Mouse (Mus musculus) lung, adult 18-20 months (tissue): ENCODE results near the gene Zbtb21.
"Not testable (repeated sequence)": the region's sequence is repeated elsewhere in the genome, so short reads cannot be mapped to it uniquely, and the experiment has no call there.

Experiments used
- DNase-seq, 2 experiments: peaks; one replicate each; pipeline ENCODE4 v3.0.0; 2022; ENCODE audit warnings: mixed read lengths in 2 of 2

Zbtb21 gene

DNA sequence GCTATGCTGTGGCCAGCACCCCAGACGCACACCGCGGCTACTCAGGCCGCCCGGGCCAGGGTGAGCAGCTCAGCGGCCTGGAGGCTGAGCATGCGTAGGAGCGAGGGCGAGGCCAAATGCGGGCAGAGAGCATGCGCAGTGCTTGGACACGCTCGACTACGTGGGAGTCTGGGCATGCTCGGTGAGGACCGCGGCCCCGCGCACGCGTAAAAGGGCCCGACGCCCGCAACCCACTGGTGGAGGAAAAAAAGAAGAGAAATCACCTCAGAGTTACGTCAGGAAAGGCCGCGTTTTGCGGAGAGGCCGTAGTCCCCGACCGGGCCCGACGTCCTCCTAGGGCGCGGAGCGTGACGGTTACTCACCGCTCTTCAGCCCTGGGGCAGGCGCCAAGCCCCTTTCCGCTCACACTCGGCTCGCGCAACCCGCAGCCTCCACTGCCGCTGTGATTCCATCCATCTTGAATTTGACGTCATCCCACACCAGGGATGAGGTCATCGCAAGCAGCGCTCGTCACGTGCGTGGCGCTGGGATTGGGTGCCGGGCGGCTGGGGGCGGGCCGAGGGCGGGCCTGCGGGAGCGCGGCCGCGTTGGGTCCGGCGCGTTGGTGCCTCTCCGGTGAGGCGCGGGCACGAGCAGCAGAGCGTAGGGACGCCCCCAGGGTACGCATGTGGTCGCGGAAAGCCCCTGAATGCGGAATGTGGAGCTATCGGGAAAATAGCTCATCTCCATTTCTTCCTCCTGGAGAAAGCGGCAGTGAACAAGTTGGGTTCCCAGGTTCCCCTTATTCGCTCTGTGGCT is at the start of gene Zbtb21, which contains the start of gene C2cd2:
Gene Zbtb21, minus strand, starts transcription at position 472 of the 798 bp plus-strand sequence.
Gene C2cd2, minus strand, starts transcription at position 448 of the 798 bp plus-strand sequence.
- DNase-seq: peak; percentile 96 to 97

DNA sequence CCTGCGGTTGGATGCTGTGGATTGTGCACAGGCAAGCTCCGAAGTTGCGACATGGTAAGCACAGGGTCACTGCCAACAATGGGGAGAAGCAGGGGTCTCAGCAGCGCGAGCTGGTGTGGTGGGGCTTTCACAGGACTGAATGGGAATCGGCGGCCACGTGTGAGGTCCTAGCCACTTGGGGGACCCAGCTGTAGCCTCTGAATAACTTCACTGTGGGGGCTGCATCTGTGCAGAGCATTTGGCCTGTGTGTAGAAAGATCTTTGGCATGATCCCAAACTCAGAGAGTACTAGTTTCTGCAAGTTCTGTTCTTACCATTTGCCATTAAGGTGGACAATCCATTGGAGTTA is 34.9 kb upstream of the Zbtb21 start:
- not testable (repeated sequence) for DNase-seq

DNA sequence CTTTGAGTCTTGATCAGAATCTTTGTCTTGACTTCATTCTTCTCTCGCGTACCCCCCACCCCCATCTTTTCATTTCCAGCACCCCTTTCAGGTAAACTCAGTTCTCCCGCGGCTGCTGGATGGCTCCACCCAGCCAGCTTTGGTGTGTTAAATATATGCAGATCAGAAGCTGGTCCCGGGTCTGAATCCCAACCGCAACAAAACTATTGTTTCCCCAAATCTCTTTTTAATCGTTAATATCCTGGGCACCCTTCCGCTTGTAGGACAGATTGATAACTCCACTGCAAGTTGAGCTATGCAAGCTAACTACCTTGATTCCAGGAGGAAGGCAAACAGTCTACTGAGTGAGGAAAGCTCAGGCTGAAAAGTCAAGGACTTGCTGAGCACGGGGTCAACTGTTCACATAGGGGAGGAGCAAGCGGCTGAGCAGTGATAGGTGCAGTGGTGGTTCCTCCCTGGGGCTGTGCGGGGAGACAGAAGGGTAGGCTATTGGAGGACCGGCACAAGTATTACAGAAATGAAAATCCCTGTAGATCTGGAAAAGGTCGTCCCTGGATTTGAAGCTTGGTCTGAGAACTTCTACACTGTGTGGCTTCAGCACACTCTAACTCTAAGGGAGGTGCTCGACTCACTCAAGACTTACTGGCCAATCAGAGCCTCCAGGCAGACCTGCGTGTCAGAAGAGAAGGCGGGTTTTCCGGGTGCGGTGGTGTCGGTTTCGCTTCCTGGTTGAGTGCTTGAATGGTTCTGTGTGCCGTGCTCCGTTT is 34.4 kb upstream of the Zbtb21 start, which contains the start of gene B230307C23Rik:
Gene B230307C23Rik, plus strand, starts transcription at position 700 of the 767 bp plus-strand sequence.
- DNase-seq: peak; percentile 91 to 93

DNA sequence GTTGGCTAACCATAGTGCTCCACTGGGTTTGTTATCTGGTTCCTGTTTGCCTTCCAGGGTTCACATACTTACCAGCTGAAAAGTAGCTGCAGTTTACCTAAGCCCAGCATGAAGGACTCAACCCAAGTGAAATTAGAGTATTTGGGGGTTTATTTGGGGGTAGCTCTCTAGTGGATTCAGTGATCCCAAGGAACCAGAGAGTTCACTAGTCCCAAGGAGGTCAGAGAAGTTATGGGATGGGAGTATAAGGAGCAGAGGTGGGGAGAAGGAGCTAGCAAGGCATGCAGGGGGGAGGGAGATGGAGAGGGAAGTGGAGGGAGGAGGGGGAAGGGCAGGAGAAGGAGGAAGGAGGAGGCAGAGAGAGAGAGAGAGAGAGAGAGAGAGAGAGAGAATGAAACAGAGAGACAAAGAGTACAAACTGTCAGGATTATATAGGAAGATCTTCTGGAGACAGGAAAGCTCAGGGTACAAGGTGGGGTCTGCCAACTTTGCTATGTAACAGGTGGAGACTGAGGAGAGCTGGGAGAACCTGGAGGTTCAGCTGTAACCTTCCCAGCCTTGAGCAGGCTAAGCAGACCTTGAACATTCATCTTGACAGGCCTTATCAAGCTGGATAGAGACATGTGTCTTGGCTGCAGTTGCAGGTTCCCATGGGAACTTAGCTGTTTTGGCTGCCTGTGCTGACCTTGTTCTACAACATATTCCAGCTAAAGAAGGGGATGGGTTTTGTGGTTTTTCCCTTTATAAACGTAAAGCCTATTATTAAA is 33.6 kb upstream of the Zbtb21 start:
- peak; percentile 25 to 37 for DNase-seq

DNA sequence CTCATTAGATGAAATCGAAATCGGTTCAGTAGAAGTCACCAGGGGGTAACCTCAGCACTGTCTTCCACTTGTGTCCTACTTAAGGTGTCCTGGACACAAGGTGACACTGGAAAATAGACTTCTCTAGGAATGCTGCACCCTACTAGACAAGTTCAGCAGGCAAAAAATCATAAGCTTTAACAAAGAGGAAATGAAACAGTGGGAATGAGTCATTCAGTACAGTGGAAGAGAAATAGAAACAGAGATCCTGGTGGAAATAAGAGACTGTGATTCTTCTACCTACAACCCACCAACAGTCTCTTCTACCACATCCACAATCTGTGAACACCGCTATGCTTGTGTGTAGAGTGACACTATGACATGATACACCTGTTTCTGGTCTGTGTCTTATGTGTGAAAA is 30.1 kb upstream of the Zbtb21 start:
- DNase-seq: not testable (repeated sequence)

DNA sequence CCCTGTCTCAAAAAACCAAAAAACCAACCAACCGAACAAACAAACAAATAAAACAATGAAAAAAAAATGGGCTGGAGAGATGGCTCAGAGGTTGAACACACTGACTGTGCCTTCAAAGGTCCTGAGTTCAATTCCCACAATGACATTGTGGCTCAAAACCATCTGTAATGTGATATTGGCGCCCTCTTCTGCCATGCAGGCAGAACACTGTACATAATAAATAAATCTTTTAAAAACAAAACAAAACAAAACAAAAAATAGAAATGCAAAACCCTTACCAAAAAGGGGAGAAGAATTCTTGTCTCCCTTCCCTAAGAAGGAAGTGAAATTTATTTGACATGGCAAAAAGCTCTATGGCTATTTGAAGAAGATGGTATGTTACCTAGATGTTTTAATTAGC is 29.1 kb upstream of the Zbtb21 start:
- DNase-seq: no peak

DNA sequence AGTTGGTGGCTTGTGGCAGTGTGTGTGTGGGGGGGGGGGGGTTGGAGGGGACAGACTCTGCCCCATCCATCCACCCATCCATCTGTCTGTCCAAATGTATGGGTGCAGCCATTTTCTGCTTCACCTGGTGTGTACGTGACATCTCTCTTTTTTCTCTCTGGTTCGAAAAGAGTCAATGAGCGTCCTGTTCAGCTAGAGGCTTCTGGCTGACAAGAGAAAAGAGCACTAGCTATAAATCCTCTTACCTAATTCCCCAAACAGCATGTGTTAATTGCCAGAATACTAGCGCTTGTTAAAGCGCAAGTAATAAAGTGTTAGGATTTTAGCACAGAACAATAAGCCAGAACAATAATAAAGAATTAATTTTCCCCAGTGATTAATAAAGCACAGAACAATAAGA is 22.2 kb upstream of the Zbtb21 start:
- no peak for DNase-seq

DNA sequence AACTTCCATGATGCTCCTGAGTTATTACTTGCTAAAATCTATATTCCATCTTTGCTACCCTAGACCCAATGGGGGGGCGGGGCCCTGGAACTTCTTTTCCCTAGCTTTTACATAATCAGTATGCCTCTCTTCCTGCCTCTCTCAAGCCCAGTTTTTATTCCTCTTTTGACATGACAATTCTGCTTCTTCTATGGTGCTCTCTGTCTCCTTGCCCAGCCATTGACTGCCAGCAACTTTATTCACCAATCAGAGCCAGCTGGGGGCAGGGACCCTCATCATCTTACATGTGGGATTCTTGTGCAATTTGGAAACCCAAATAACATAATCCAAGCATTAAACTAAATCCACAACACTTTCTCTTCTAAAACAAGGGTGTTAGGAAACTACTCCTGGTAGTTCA is 18.9 kb upstream of the Zbtb21 start:
- DNase-seq: no peak

DNA sequence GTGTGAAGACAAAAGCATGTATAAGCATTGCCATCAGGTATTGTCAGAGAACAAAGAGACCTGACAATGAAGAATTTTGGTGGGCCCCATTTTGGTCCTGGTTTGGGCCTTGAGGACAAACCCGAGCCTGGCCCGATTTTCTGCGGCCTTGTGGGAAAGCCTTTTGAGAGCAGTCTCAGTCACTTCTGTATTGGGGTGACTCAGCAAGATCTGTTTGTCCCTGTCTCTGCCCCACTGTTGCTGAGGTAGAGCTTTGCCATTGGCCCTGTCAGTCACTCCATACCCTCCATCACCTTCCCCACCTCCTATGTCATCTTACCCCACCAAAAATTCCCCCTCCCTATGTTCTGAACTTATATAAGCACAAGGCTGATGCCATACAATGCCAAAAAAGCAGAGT is 15.3 kb upstream of the Zbtb21 start:
- no peak for DNase-seq

DNA sequence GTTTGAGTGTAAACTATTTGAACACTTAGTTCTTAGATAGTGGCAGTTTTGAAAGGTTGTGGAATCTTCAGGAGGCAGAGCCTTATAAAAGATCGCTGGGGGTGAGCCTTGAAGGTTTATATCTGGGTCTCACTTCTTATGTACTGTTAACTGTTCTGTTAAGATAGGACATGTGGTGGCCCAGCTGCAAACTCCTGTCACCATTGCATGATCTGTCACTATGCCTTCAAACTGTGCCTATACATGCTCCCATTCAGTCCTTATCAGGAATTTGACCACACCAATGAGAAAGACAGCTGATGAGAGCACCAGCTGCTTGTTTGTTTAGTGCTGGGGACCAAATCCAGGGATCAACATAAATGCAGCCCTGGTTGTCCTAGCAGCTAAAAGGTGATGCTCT is 14.9 kb upstream of the Zbtb21 start:
- DNase-seq: no peak

DNA sequence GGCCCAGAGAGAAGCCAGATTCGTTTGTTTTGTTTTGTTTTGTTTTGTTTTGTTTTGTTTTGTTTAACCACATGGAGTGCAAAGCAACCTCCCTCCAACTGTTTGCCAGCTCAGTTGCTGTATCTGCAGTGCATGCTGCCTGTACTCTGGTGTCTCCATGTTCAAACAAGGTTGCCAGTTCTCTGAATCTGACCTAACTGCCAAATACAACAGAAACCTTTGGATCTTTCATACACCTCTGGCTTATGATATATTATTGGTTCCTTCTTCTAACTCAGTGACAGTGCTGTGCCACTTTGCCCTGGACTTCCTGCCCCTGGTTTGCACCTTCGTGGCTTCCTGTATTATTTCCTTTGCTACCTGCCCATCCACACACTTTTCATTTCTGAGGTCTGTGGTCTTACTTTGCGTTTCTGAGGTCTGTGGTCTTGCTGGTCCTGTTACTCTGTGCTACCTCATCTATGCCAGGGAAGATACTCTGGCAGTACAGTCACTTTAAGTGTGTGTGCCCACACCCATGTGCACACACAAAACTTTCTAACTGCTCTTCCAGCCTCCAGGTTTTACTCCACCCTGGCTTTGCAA is 1.6 kb upstream of the Zbtb21 start:
- DNase-seq: no peak

DNA sequence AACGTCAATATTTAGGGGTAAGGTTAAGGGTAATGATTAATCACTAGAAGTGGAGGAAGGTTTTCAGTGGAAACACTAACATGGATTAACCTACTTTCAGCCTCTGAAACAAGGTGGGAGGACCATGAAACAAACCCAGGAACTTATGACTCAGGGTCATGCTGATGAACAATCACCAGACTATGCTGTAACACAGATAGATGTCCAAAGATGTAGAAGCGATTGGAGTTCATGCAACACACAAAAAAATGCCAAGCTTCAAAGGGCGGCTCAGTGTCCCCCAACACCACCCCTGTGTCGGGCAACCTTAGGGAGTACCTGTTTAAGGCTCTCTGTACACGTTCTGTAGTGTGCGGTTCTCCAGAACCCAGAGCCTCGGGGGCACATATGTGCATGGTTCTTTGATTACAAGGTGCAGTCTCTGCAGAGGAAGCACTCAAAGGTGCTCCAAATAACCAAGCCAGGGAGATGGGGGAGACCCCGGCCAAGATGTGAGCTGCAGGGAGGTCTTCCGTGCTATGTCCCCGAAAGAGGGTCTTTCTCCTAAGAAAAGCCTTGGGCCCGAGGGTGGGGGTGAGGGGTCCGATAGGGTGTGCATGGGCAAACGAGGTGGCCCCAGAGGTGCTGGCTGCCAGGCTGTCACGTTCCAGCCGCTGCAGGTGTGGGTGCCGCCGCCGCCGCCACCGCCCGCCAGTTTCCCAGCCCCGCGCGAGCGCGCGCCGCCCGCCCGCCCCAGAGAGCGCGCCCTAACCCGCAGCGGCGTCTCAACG is 856 bp downstream of the Zbtb21 start:
- no peak for DNase-seq

DNA sequence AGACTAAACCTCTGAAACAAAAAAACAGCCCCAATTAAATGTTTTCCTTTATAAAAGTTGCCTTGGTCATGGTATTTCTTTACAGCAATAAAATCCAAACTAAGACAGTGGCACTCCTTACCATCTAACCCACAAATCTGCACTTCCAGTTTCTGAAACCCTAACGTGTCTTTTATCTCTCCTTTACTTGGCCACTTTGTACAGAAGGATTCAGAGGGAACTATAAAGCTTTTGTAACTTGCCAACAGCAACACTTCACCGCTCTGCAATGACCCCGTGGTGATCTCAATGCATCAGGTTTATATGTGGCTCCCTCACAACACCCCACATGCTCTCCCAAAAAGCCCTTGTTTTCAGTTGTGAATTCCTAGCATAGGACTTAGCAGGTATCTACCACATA is 2.1 kb downstream of the Zbtb21 start:
- DNase-seq: no peak

DNA sequence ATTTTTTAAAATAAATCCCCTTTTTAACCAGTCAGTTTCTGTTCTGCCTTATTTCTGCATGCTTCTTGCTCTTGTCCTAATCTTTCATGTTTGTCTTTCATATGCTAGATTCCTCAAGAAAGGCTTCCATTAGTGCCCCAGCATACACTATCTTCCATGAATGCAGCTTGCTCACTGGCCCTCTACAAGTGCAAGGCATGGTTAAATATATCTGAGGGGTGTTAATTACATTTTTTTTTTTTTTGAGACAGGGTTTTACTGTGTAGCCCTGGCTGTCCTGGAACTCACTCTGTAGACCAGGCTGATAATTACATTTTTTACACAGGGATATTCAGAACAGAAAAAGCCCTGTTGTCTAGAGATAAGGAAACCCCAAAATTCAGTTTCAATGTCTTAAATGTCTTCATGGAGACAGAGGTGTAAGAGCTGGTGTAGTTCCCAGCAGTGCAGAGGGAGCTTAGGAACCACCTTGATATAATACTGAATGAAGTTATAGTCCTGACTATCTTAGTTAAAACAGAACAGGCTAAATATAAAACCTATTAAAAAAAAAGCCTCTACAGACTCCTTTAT is 3.9 kb downstream of the Zbtb21 start:
- DNase-seq: no peak

DNA sequence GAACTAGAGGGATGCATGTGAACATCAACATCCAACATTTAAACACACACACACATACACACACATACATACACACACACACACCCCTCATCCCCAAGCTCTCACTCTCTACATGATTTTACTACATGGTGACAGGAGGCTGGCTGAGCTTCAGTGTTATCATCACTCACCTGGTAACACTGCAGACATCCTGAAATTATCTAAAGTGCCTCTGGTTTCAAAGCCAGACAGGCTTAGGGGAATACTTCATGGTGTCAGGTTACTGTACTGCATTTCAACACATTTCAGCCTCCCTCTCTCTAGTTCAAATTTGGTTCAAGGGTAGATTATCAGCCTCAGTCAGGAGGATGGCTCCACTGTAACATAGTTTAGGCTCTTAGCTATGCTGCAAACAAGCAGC is 4.8 kb downstream of the Zbtb21 start:
- no peak for DNase-seq

DNA sequence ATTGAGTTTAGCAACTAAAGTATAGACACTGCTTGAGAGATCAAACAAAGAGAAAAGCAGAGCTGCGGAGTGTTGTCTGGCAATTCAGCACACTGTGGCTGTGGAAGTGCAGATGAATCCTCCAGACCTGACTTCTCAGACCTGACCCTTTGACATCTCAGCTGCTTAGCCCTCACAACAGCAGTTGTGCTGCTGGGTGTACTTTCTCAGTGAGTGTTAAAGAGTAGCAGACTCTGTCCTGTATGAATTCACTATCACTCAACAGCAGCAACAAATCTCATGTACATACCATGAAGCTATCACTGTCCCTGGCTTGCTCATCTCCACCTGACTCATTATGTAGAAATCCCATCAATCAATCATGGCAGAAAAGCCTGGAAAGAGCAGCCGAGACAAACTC is 6.4 kb downstream of the Zbtb21 start:
- DNase-seq: no peak

DNA sequence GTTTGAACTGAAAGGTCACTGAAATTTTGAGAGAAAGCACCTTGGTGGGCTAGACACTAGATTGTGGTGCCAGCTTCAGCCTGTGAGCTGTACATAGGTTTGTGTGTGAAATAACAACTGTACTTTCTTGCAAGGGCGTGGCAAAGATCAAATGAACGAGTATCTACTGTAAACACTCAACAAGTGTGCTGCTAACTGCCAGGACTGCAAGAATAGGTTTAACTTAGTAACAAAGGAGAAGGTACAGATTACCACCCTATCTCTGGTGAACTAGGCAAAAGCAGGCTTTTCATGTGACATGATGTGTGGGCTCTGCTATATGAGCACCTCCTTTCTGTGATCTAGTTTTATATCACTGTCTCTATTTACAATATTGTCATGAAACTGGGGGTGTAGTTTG is 9.1 kb downstream of the Zbtb21 start:
- DNase-seq: no peak

DNA sequence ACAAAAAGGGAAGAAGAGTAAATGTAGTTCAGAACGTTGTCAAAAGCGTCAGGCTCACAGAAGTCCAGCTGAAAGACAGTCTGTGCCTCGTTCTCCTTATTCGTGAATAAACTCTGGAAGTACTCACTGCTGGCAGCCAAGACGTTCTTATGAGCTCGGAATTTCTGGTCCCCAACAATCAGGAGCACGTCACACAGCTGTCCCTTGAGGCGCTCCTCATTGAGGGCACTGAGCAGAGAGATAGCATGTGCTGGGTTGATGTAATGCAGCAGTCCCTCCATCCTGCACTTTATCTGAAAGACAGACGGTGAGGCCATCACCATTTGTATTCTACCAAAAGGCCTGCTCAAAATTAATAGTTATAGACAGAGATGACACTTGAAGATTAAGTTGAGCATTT is 9.6 kb downstream of the Zbtb21 start:
- no peak for DNase-seq

DNA sequence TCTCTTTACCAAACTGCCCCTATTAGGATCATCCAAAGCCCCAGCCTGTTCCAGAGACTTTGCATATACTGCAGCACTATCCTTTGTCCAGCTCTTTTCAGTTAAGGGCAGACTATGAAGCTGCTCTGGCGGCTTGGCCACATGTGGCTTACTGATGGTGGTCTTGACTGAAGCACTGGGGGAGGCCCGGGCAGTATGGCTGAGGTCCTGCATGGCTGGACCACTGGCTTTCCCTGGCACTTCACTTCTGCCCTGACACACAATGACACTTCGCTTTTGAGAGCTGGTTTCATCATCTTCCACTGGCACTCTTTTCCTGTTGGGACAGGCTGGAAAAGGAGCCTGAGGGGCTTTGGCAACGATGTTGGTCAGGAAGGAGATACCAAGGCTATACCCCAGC is 10.1 kb downstream of the Zbtb21 start:
- DNase-seq: no peak

DNA sequence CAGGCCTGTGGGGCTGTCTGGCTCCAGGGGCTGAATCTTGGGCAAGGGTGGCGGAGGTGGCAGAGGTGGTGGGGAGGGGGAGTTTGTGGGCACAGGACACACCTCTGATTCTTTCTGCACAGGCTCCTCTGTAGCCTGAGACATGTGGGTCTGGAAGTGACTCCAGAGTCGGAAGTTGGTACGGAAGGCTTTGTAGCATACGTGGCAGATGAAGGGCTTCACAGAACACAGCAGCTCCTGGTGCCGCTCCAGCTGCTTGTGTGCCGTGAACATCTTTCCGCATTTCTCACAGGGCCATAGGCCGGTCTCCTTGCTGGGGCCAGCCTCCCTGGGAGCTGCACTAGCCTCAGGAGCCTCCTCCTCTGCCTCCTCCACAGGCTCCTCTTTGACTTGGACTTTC is 12.4 kb downstream of the Zbtb21 start:
- DNase-seq: no peak

DNA sequence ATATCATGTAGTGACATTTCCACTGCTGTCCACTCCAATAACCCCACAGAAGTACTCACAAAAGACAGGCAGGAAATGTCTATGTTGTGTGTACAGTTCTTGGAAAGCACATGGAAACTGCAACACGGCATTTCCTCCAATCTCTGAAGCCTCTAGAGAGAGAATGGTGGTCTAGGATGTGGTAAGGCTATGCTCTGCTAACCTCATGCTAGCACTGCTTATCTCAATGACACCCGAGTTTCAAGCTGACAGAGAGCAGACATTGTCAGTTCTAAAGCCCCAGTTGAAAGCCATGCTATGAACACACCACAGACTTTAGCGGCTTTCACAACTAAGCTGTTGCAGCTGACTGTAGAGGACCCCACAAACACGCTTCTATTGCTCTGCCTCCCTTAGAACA is 13.6 kb downstream of the Zbtb21 start:
- no peak for DNase-seq

DNA sequence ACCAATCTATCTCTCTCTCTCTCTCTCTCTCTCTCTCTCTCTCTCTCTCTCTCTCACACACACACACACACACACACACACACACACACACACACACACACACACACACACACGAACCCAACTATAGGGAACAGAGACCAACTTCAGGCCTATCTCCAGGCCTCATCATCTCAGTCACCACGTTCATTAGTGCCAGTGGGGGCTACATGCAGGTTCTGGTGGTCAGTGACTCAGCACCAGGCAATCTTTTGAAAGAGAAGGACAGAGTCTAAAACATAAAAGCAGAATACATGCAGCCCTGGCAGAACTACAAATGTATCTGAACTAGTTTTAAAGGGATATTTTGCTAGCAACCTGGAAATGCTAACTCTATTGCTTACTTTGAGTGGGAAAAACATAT is 15.4 kb downstream of the Zbtb21 start:
- not testable (repeated sequence) for DNase-seq
